Mouse (Mus musculus) stomach, embryonic 16.5 days (tissue): ENCODE measurements around the gene Ston2. TPM values are rescaled to one million over a fixed set of nuclear protein-coding genes. Genes with fewer than 3 reads are reported as not detected.
A peak's percentile ranks its signal among the peaks of the same experiment; 100 is the strongest.

Source experiments
- ATAC-seq: fragments of 200-750 bp; cut with Nextera tagmentation; 2 replicates; pipeline ENCODE4 v1.8.0; 2017; ENCODE audit warnings: moderate number of reproducible peaks, moderate TSS enrichment; ENCODE audit not compliant: insufficient read depth, low FRiP score
- H3K27ac ChIP-seq: fragments of 300-500 bp; sonication (generic); 2 replicates; pipeline ENCODE4 v1.5.1; 2014; ENCODE audit warnings: low read length
- H3K27me3 ChIP-seq: fragments of 300-500 bp; sonication (generic); 2 replicates; pipeline ENCODE4 v1.6.1; 2014; ENCODE audit warnings: low read length, control low read depth, mixed read lengths; ENCODE audit not compliant: control insufficient read depth, insufficient read depth
- H3K36me3 ChIP-seq: fragments of 300-500 bp; sonication (generic); 2 replicates; pipeline ENCODE4 v1.6.1; 2014; ENCODE audit warnings: low read length; ENCODE audit not compliant: control insufficient read depth, insufficient read depth
- H3K4me1 ChIP-seq: fragments of 300-500 bp; sonication (generic); 2 replicates; pipeline ENCODE4 v1.6.1; 2014; ENCODE audit warnings: low read length, control low read depth, mixed read lengths; ENCODE audit not compliant: control insufficient read depth, insufficient read depth
- H3K4me2 ChIP-seq: fragments of 300-500 bp; sonication (generic); 2 replicates; pipeline ENCODE4 v1.6.1; 2014; ENCODE audit warnings: low read depth, low read length, mixed read lengths
- H3K4me3 ChIP-seq: fragments of 300-500 bp; sonication (generic); replicated peaks from 2 replicates; pipeline ENCODE4 v1.5.1; 2014; ENCODE audit warnings: mild to moderate bottlenecking, low read length
- H3K9ac ChIP-seq: fragments of 300-500 bp; sonication (generic); 2 replicates; pipeline ENCODE4 v1.6.1; 2014; ENCODE audit warnings: low read length
- H3K9me3 ChIP-seq: fragments of 300-500 bp; sonication (generic); replicated peaks from 2 replicates; pipeline ENCODE4 v1.6.1; 2016; ENCODE audit warnings: low read length, control low read depth; ENCODE audit not compliant: control insufficient read depth
- WGBS: fragments of 180-500 bp; shearing (Covaris S2); extraction: QIAGEN DNeasy Blood & Tissue Kit; methylation state at CpG from one replicate; pipeline ENCODE4 v1.1.7; 2014; 5-methylcytosine and 5-hydroxymethylcytosine counted together
- polyA plus RNA-seq: library from polyadenylated mRNA; unstranded; fragments of >200 nt; fragmentation: Nextera tagmentation; extraction: Ambion mirVana; gene quantifications from 2 replicates; pipeline ENCODE4 v1.2.1, GENCODE M21; 2015

Ston2 gene
- polyA plus RNA-seq, 1 experiment from 2014 or later: 8.5 TPM

DNA sequence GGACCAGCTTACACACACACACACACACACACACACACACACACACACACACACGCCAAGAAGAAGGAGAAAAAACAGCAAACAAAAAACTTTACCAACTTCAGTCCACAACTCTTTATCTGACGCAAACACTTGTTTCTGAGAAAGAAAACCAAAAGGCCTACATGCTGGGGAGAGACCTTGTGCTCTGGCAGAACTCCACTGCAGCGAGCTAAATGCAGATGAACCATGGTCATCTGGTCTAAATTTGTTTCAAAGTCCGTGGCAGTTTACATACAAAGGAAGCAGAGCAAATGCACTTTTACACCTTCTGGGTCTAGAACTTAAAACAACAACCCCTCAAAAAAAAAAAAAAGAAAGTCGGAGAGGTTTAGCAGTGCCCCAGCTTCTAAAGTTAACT lies 79.0 kb downstream of the Ston2 start:
- no peaks in the 10 kb centered on the region for H3K9me3 ChIP-seq
- no peaks in the 10 kb centered on the region for H3K4me1 ChIP-seq
- no peaks in the 10 kb centered on the region for H3K27me3 ChIP-seq
- ATAC-seq: no peak
- H3K4me2 ChIP-seq: no peak overlapping the region
- H3K27ac ChIP-seq: no peak overlapping the region
- H3K36me3 ChIP-seq: no peaks in the 10 kb centered on the region
- 61% methylated on average over 5 of the region's 5 CpGs for WGBS
- no peak overlapping the region for H3K4me3 ChIP-seq
- H3K9ac ChIP-seq: no peak overlapping the region

DNA sequence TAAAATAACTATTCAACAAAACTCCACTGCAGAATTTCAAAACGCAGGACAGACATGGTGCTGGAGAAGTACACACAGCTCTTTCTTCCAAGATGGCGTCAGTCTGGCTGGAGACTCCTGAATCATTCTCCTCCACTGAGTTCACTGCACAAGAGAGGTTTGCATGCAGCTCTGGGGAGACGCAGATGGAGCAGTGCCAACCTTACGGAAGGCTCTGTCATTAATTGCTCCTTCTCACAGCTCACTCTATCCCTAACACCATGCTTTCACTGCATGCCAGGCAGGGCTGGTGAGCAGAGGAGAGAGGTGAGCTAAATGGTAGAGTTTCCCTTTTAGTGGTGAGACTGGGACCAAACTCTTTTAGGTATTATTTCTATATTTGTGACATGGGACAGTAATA lies 80.4 kb downstream of the Ston2 start:
- WGBS: 84% methylated on average over 4 of the region's 4 CpGs

DNA sequence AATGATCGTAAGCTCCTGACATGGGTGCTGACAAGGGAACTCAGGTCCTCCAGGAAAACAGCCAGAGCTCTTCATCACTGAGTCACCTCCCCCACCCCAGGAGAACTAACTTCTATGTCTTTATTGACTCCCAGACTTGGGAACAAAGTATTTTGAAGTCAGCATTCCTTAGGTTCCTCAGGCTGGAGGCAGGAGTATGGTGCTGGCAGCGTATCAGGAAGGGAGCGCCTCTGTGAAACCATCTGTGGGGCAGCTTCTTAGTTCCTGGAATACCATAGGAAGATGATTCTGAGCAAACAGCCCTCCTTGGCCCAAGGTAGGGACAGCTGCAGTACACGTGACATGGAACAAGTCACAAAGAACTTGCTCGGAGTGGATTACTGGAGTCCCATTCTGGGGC lies 84.7 kb downstream of the Ston2 start:
- H3K9ac ChIP-seq: no peak overlapping the region
- H3K4me1 ChIP-seq: no peaks in the 10 kb centered on the region
- no peaks in the 10 kb centered on the region for H3K9me3 ChIP-seq
- no peak overlapping the region for H3K27ac ChIP-seq
- H3K27me3 ChIP-seq: no peaks in the 10 kb centered on the region
- 80% methylated on average over 5 of the region's 5 CpGs for WGBS
- no peak overlapping the region for H3K4me3 ChIP-seq
- ATAC-seq: no peak
- H3K36me3 ChIP-seq: no peaks in the 10 kb centered on the region
- no peak overlapping the region for H3K4me2 ChIP-seq

More for the DNA sequence above, 80.4 kb downstream of the Ston2 start:
- no peak overlapping the region for H3K27ac ChIP-seq
- H3K27me3 ChIP-seq: no peaks in the 10 kb centered on the region
- no peaks in the 10 kb centered on the region for H3K9me3 ChIP-seq
- no peak overlapping the region for H3K4me2 ChIP-seq
- no peak overlapping the region for H3K4me3 ChIP-seq
- ATAC-seq: no peak
- no peaks in the 10 kb centered on the region for H3K36me3 ChIP-seq
- H3K4me1 ChIP-seq: no peaks in the 10 kb centered on the region
- H3K9ac ChIP-seq: no peak overlapping the region

DNA sequence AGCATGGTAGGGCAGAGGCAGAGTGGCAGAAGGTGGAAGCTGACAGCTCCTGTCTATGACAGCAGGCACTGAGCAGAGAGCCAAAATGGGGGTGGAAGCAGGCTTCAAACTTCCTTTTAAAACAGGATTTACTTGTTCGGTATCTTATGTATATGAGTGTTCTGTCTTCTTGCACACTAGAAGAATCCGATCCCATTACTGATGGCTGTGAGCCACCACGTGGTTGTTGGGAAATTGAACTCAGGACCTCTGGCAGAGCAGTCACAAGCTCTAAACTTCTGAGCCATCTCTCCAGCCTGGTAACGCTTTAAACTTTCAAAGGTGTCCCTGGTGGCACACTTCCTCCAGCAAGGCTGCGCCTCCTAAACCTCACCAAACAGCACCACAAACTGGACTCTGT lies 85.4 kb downstream of the Ston2 start:
- no peak overlapping the region for H3K4me2 ChIP-seq
- H3K9ac ChIP-seq: no peak overlapping the region
- no peaks in the 10 kb centered on the region for H3K9me3 ChIP-seq
- no peak overlapping the region for H3K4me3 ChIP-seq
- 85% methylated on average over 5 of the region's 5 CpGs for WGBS
- H3K27me3 ChIP-seq: no peaks in the 10 kb centered on the region
- H3K27ac ChIP-seq: no peak overlapping the region
- ATAC-seq: no peak
- H3K4me1 ChIP-seq: no peaks in the 10 kb centered on the region
- no peaks in the 10 kb centered on the region for H3K36me3 ChIP-seq

DNA sequence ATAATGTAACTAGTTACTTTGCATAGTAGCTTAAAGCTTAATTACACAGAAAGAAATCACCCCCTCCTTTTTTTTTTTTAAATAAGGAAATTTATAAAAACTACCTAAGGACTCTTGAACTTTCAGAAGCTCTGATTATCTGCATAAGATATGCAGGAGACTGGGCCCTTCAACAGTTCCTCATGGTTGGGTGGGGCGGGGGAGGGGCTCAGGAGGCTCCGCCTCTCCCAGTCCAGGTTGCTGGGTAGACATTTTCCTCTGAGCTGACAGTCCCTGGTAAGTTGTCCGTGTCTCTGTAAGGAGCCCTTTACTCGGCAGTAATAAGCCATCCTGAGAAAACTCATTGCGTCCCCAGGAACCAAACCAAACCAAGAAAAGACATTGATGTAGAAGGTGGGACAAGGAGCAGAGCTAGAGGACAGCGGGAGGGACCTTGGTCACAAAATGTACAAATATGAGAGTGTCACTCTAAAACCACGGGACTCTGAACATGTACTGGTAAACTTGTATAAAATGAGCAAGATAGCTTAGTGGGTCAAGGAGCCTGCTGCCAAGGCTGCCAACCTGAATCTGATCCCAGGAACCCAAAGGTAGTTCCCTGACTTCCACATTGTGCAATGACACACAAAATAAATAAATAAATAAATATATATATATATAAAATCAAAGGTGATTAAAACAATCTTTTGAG lies 88.6 kb downstream of the Ston2 start:
- H3K4me2 ChIP-seq: no peak overlapping the region
- no peak for ATAC-seq
- WGBS: 88% methylated on average over 7 of the region's 7 CpGs
- H3K4me1 ChIP-seq: no peaks in the 10 kb centered on the region
- no peak overlapping the region for H3K27ac ChIP-seq
- H3K9ac ChIP-seq: no peak overlapping the region
- no peak overlapping the region for H3K4me3 ChIP-seq
- H3K36me3 ChIP-seq: no peaks in the 10 kb centered on the region
- no peaks in the 10 kb centered on the region for H3K27me3 ChIP-seq
- H3K9me3 ChIP-seq: no peaks in the 10 kb centered on the region

DNA sequence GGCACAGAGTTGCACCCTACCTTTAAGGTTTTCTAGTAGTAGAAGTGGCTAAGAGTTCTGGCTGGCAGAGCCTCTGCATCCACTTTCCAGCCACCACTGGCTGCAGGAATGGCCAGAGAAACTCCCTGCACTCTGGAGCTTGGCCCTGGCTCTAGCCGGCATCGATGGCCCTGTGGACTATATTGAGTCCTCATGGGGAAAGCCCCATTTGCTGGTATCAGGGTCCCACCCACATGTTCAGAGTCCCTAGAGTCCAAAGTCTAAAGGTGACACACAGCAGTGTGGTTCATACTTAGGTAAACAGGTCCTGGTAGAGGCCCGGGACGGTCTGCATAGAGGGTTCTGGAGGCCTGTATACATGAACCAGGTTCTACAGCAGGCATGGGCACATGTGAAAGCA lies 92.0 kb downstream of the Ston2 start:
- ATAC-seq: peak; percentile 73
- no peaks in the 10 kb centered on the region for H3K36me3 ChIP-seq
- H3K4me3 ChIP-seq: no peak overlapping the region
- 71% methylated on average over 4 of the region's 4 CpGs for WGBS
- no peak overlapping the region for H3K4me2 ChIP-seq
- H3K27me3 ChIP-seq: no peaks in the 10 kb centered on the region
- no peaks in the 10 kb centered on the region for H3K4me1 ChIP-seq
- H3K9me3 ChIP-seq: no peaks in the 10 kb centered on the region
- no peak overlapping the region for H3K9ac ChIP-seq
- H3K27ac ChIP-seq: 0 out of 2 replicates have a peak overlapping the region, but pooled peaks have one; percentile 41

DNA sequence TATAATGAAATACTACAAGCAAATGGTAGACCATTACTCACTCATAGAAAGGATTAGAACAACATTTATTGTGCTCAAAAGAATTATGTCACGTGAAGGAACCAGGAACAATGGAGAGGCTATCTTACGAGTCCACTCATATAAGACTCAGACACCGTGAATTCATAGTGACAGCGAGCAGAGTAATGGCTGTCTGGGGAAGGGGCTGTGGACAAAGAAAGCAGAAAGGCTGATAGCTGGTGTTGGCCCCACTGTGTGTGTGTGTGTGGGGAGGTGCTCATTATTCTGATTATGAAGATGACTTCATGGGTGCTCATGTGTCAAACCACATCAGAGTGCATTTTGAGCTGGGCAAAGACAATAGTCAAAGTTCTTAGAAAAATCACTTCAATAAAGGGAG lies 92.4 kb downstream of the Ston2 start:
- ATAC-seq: no peak

DNA sequence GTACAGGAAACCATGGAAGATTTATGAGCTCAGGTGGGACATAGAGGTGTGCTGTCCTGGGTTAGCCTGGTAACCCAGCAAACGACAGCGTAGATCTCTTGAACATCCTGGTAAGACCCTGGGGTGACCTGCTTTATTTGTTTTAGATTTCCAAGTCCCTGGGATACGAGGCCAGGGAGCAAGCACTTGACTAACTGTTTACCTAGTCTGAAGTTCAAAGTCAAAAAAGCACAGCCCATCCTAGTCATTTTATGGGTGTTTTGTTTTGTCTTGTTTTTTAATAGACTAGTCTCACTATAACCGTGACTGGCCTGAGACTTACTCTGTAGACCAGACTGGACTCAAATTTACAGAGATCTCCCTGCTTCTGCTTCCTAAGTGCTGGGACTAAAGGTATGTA lies 93.4 kb downstream of the Ston2 start:
- ATAC-seq: no peak
- no peaks in the 10 kb centered on the region for H3K36me3 ChIP-seq
- no peak overlapping the region for H3K4me2 ChIP-seq
- H3K9ac ChIP-seq: no peak overlapping the region
- no peak overlapping the region for H3K27ac ChIP-seq
- WGBS: 54% methylated on average over 4 of the region's 4 CpGs
- no peaks in the 10 kb centered on the region for H3K4me1 ChIP-seq
- no peaks in the 10 kb centered on the region for H3K9me3 ChIP-seq
- no peaks in the 10 kb centered on the region for H3K27me3 ChIP-seq
- no peak overlapping the region for H3K4me3 ChIP-seq

More for the DNA sequence above, 92.4 kb downstream of the Ston2 start:
- no peak overlapping the region for H3K27ac ChIP-seq
- no peaks in the 10 kb centered on the region for H3K27me3 ChIP-seq
- no peaks in the 10 kb centered on the region for H3K36me3 ChIP-seq
- no peak overlapping the region for H3K9ac ChIP-seq
- no peak overlapping the region for H3K4me2 ChIP-seq
- no peaks in the 10 kb centered on the region for H3K9me3 ChIP-seq
- H3K4me1 ChIP-seq: no peaks in the 10 kb centered on the region
- WGBS: 68% methylated on average over 4 of the region's 4 CpGs
- H3K4me3 ChIP-seq: no peak overlapping the region

DNA sequence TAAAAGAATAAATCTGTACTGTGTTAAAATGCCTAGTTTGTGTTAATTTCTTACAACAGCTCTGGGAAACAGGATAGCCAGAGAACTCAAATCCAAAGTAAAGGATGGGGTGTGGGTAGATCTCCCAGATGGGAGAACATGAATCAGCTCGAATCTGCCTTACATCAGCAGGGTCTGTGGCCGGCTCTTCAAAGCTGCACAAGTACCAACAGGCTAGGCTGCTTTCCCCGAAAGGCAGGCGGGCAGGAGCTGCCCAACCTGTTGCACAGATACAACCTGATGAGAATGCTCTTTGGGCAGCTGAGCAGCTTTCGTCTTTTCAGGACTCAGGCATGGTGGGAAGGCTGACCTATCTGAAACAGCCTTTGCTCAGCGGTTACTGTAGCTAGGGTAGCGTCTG lies 94.6 kb downstream of the Ston2 start:
- Histone ChIP-seq H3K9ac (no peak overlapping the region), H3K4me2 (no peak overlapping the region), H3K36me3 (no peaks in the 10 kb centered on the region), H3K4me1 (no peaks in the 10 kb centered on the region), H3K27me3 (no peaks in the 10 kb centered on the region), H3K4me3 (no peak overlapping the region), H3K27ac (peak overlapping the region; percentile 59), H3K9me3 (no peaks in the 10 kb centered on the region)
- ATAC-seq: peak; percentile 54; the same call in 1 of the 2 replicates
- 68% methylated on average over 7 of the region's 7 CpGs for WGBS
